Mouse (Mus musculus) forebrain, embryonic 12.5 days (tissue): ENCODE measurements around the gene Phf23. TPM values are rescaled to one million over a fixed set of nuclear protein-coding genes. Genes with fewer than 3 reads are reported as not detected.

ENCODE experiments used
- ATAC-seq: fragments of 200-750 bp; cut with Nextera tagmentation; 2 replicates; pipeline ENCODE4 v1.8.0; 2017; ENCODE audit warnings: moderate TSS enrichment; ENCODE audit not compliant: low FRiP score
- H3K27ac ChIP-seq: fragments of 300-500 bp; sonication (generic); 2 replicates; pipeline ENCODE4 v1.5.1; 2016; ENCODE audit warnings: mild to moderate bottlenecking
- H3K27me3 ChIP-seq: fragments of 300-500 bp; sonication (generic); 2 replicates; pipeline ENCODE4 v1.6.1; 2016; ENCODE audit warnings: mild to moderate bottlenecking
- H3K36me3 ChIP-seq: fragments of 300-500 bp; sonication (generic); replicated peaks from 2 replicates; pipeline ENCODE4 v1.6.1; 2016; ENCODE audit warnings: mild to moderate bottlenecking
- H3K4me1 ChIP-seq: fragments of 300-500 bp; sonication (generic); 2 replicates; pipeline ENCODE4 v1.6.1; 2016
- H3K4me2 ChIP-seq: fragments of 300-500 bp; sonication (generic); 2 replicates; pipeline ENCODE4 v1.6.1; 2016; ENCODE audit warnings: mild to moderate bottlenecking, moderate library complexity
- H3K4me3 ChIP-seq: fragments of 300-500 bp; sonication (generic); replicated peaks from 2 replicates; pipeline ENCODE4 v1.5.1; 2016; ENCODE audit warnings: mild to moderate bottlenecking
- H3K9ac ChIP-seq: fragments of 300-500 bp; sonication (generic); 2 replicates; pipeline ENCODE4 v1.6.1; 2016; ENCODE audit warnings: mild to moderate bottlenecking
- H3K9me3 ChIP-seq: fragments of 300-500 bp; sonication (generic); 2 replicates; pipeline ENCODE4 v1.6.1; 2016
- WGBS: fragments of 180-500 bp; shearing (Covaris S2); methylation state at CpG from one replicate; pipeline ENCODE4 v1.1.7; 2016; 5-methylcytosine and 5-hydroxymethylcytosine counted together
- microRNA counts: library from miRNA; unstranded; fragments of <30 nt; microRNA quantifications from one replicate; lab custom pipeline; 2017
- microRNA-seq: library from miRNA; unstranded; fragments of <30 nt; microRNA quantifications from one replicate; pipeline ENCODE4, GENCODE M21; 2017
- polyA plus RNA-seq: library from polyadenylated mRNA; unstranded; fragments of >200 nt; fragmentation: Nextera tagmentation; extraction: Ambion mirVana; gene quantifications from 2 replicates; pipeline ENCODE4 v1.2.1, GENCODE M21; 2016

Gene Phf23
- polyA plus RNA-seq, 1 experiment from 2014 or later = 99.1 TPM

GRCm38 (mm10) chr11:70030651-70031320, 35.2 kb downstream of the Phf23 start:
- Histone ChIP-seq H3K4me1 (peaks cover 49% of the 10 kb centered on the region), H3K27ac (peak overlapping the region; percentile 96), H3K27me3 (no peaks in the 10 kb centered on the region), H3K36me3 (peaks cover 39% of the 10 kb centered on the region), H3K9me3 (no peaks in the 10 kb centered on the region), H3K4me3 (peak overlapping the region; percentile 36; the same call in 1 of the 2 replicates), H3K4me2 (peak overlapping the region; percentile 67), H3K9ac (0 out of 2 replicates have a peak overlapping the region, but pooled peaks have one; percentile 57)
- WGBS = 94% methylated on average over 28 of the region's 28 CpGs
- no peak for ATAC-seq

GRCm38 (mm10) chr11:70031321-70031670, 35.7 kb downstream of the Phf23 start:
- Histone ChIP-seq H3K4me3 (no peak overlapping the region), H3K27me3 (no peaks in the 10 kb centered on the region), H3K27ac (no peak overlapping the region), H3K9ac (no peak overlapping the region), H3K9me3 (no peaks in the 10 kb centered on the region), H3K4me1 (peaks cover 44% of the 10 kb centered on the region), H3K4me2 (0 out of 2 replicates have a peak overlapping the region, but pooled peaks have one; percentile 67), H3K36me3 (peaks cover 39% of the 10 kb centered on the region)
- ATAC-seq = no peak
- WGBS = 96% methylated on average over 11 of the region's 11 CpGs

- H3K4me2 ChIP-seq = no peak overlapping the region
- whole genome bisulfite sequencing = 88% methylated on average over 7 of the region's 7 CpGs
- no peak overlapping the region for H3K27ac ChIP-seq
- no peaks in the 10 kb centered on the region for H3K9me3 ChIP-seq
- H3K36me3 ChIP-seq = peaks cover 73% of the 10 kb centered on the region
- no peak overlapping the region for H3K9ac ChIP-seq
- H3K4me1 ChIP-seq = 0 out of 2 replicates have a peak, but pooled peaks cover 3% of the 10 kb centered on the region
- H3K4me3 ChIP-seq = no peak overlapping the region
- no peaks in the 10 kb centered on the region for H3K27me3 ChIP-seq
- no peak for ATAC-seq
Observed at GRCm38 (mm10) chr11:70038174-70038573, 42.6 kb downstream of the Phf23 start.

GRCm38 (mm10) chr11:70039631-70040030, 44.1 kb downstream of the Phf23 start:
- no peak overlapping the region for H3K27ac ChIP-seq
- no peaks in the 10 kb centered on the region for H3K9me3 ChIP-seq
- 90% methylated on average over 10 of the region's 10 CpGs for WGBS
- peaks cover 76% of the 10 kb centered on the region for H3K36me3 ChIP-seq
- H3K9ac ChIP-seq = no peak overlapping the region
- H3K4me1 ChIP-seq = peaks cover 4% of the 10 kb centered on the region; the same call in 1 of the 2 replicates
- H3K27me3 ChIP-seq = no peaks in the 10 kb centered on the region
- no peak for ATAC-seq
- H3K4me2 ChIP-seq = no peak overlapping the region
- no peak overlapping the region for H3K4me3 ChIP-seq

- 92% methylated on average over 7 of the region's 7 CpGs for WGBS
- H3K4me1 ChIP-seq = peaks cover 5% of the 10 kb centered on the region; the same call in 1 of the 2 replicates
- no peak overlapping the region for H3K27ac ChIP-seq
- no peak overlapping the region for H3K4me3 ChIP-seq
- no peak overlapping the region for H3K4me2 ChIP-seq
- H3K9ac ChIP-seq = no peak overlapping the region
- H3K27me3 ChIP-seq = no peaks in the 10 kb centered on the region
- no peaks in the 10 kb centered on the region for H3K9me3 ChIP-seq
- no peak for ATAC-seq
- H3K36me3 ChIP-seq = peaks cover 77% of the 10 kb centered on the region
Observed at GRCm38 (mm10) chr11:70040184-70040583, 44.6 kb downstream of the Phf23 start.

GRCm38 (mm10) chr11:70042309-70043085, 46.9 kb downstream of the Phf23 start:
- H3K9me3 ChIP-seq = no peaks in the 10 kb centered on the region
- H3K4me1 ChIP-seq = peaks cover 5% of the 10 kb centered on the region; the same call in 1 of the 2 replicates
- H3K4me2 ChIP-seq = no peak overlapping the region
- no peaks in the 10 kb centered on the region for H3K27me3 ChIP-seq
- no peak overlapping the region for H3K4me3 ChIP-seq
- H3K27ac ChIP-seq = no peak overlapping the region
- H3K36me3 ChIP-seq = peaks cover 77% of the 10 kb centered on the region
- 89% methylated on average over 23 of the region's 23 CpGs for WGBS
- no peak for ATAC-seq
- H3K9ac ChIP-seq = no peak overlapping the region

GRCm38 (mm10) chr11:70043665-70044064, 48.1 kb downstream of the Phf23 start:
- no peaks in the 10 kb centered on the region for H3K9me3 ChIP-seq
- 92% methylated on average over 7 of the region's 7 CpGs for WGBS
- H3K36me3 ChIP-seq = peaks cover 67% of the 10 kb centered on the region
- no peaks in the 10 kb centered on the region for H3K27me3 ChIP-seq
- H3K9ac ChIP-seq = 0 out of 2 replicates have a peak overlapping the region, but pooled peaks have one; percentile 17
- peak overlapping the region; percentile 36; the same call in 1 of the 2 replicates for H3K27ac ChIP-seq
- H3K4me1 ChIP-seq = peaks cover 5% of the 10 kb centered on the region; the same call in 1 of the 2 replicates
- no peak overlapping the region for H3K4me2 ChIP-seq
- no peak overlapping the region for H3K4me3 ChIP-seq
- no peak for ATAC-seq

- Histone ChIP-seq H3K27me3 (no peaks in the 10 kb centered on the region; the same call in 1 of the 2 replicates), H3K9me3 (no peaks in the 10 kb centered on the region), H3K4me2 (no peak overlapping the region), H3K36me3 (peaks cover 51% of the 10 kb centered on the region), H3K27ac (peak overlapping the region; percentile 16; the same call in 1 of the 2 replicates), H3K4me3 (no peak overlapping the region), H3K4me1 (peaks cover 5% of the 10 kb centered on the region; the same call in 1 of the 2 replicates), H3K9ac (no peak overlapping the region)
- 36% methylated on average over 9 of the region's 9 CpGs for WGBS
- no peak for ATAC-seq
Observed at GRCm38 (mm10) chr11:70045435-70045834, 49.9 kb downstream of the Phf23 start.

- WGBS = 73% methylated on average over 6 of the region's 6 CpGs
- peaks cover 12% of the 10 kb centered on the region for H3K36me3 ChIP-seq
- no peak overlapping the region for H3K4me2 ChIP-seq
- H3K4me1 ChIP-seq = peaks cover 3% of the 10 kb centered on the region; the same call in 1 of the 2 replicates
- no peak overlapping the region for H3K9ac ChIP-seq
- ATAC-seq = no peak
- no peak overlapping the region for H3K27ac ChIP-seq
- no peaks in the 10 kb centered on the region; the same call in 1 of the 2 replicates for H3K27me3 ChIP-seq
- H3K4me3 ChIP-seq = no peak overlapping the region
- H3K9me3 ChIP-seq = no peaks in the 10 kb centered on the region
Observed at GRCm38 (mm10) chr11:70049366-70049765, 53.8 kb downstream of the Phf23 start.

MicroRNAs within 50 kb of the gene (microRNA counts, 519-probe panel; counts per million panel counts)
- microRNA mmu-miR-324-3p (lab: Ali Mortazavi, UCI) (not detected), microRNA mmu-miR-324-5p (lab: Ali Mortazavi, UCI) (3,781 counts per million, percentile 40 among the panel's probes with 10 or more counts)

Small RNAs within 50 kb of the gene (microRNA-seq; reads per million reads assigned to microRNA genes)
- gene Gm44349 = not detected
- 4,920 reads per million, percentile 89 among the genes with 10 or more reads in this experiment for gene Mir324

Other genes starting within 250 kb of the Phf23 start
- 31.3 and 35.4 TPM in 2 replicates for gene Polr2a, start 237.1 kb upstream of the Phf23 start, polyA plus RNA-seq
- gene Slc35g3, start 233.8 kb upstream of the Phf23 start, polyA plus RNA-seq = 0.13 and 0.33 TPM in 2 replicates
- 1.3 and 1.5 TPM in 2 replicates for gene Zbtb4, start 229.9 kb upstream of the Phf23 start, polyA plus RNA-seq
- gene Chrnb1, start 199.8 kb upstream of the Phf23 start, polyA plus RNA-seq = 1.2 and 1.8 TPM in 2 replicates
- gene Fgf11, start 193.9 kb upstream of the Phf23 start, polyA plus RNA-seq = 2.6 and 3.2 TPM in 2 replicates
- gene Tmem102, start 190.2 kb upstream of the Phf23 start, polyA plus RNA-seq = 0.76 and 1.3 TPM in 2 replicates
- gene Gm39566, start 180.5 kb upstream of the Phf23 start, polyA plus RNA-seq = not detected in 2 replicates
- gene Spem2, start 177.3 kb upstream of the Phf23 start, polyA plus RNA-seq = not detected in 2 replicates
- gene Spem1, start 173.6 kb upstream of the Phf23 start, polyA plus RNA-seq = 0.24 and 0.26 TPM in 2 replicates
- 13.3 and 14.0 TPM in 2 replicates for gene Nlgn2, start 158.0 kb upstream of the Phf23 start, polyA plus RNA-seq
- gene Tmem256, start 157.3 kb upstream of the Phf23 start, polyA plus RNA-seq = 285 and 294 TPM in 2 replicates
- gene Plscr3, start 149.4 kb upstream of the Phf23 start, polyA plus RNA-seq = 55.1 and 56.3 TPM in 2 replicates
- gene Tnk1, start 137.0 kb upstream of the Phf23 start, polyA plus RNA-seq = 0.14 and 0.60 TPM in 2 replicates
- not detected in 2 replicates for gene Tmem95, start 117.8 kb upstream of the Phf23 start, polyA plus RNA-seq
- 1.7 and 2.5 TPM in 2 replicates for gene Kctd11, start 114.4 kb upstream of the Phf23 start, polyA plus RNA-seq
- gene Acap1, start 100.2 kb upstream of the Phf23 start, polyA plus RNA-seq = 0.47 and 0.83 TPM in 2 replicates
- 22.4 TPM in 2 replicates for gene 2810408A11Rik, start 94.8 kb upstream of the Phf23 start, polyA plus RNA-seq
- gene Neurl4, start 94.7 kb upstream of the Phf23 start, polyA plus RNA-seq = 18.9 and 19.3 TPM in 2 replicates
- 95.8 and 99.1 TPM in 2 replicates for gene Gps2, start 81.9 kb upstream of the Phf23 start, polyA plus RNA-seq
- gene Eif5a, start 73.8 kb upstream of the Phf23 start, polyA plus RNA-seq = 1,678 TPM in 2 replicates
- 7.4 and 8.9 TPM in 2 replicates for gene Ybx2, start 60.0 kb upstream of the Phf23 start, polyA plus RNA-seq
- gene Slc2a4, start 47.6 kb upstream of the Phf23 start, polyA plus RNA-seq = 13.3 and 15.3 TPM in 2 replicates
- gene Cldn7, start 31.0 kb upstream of the Phf23 start, polyA plus RNA-seq = 5.7 and 7.0 TPM in 2 replicates
- gene Ctdnep1, start 14.6 kb upstream of the Phf23 start, polyA plus RNA-seq = 19.9 and 20.7 TPM in 2 replicates
- gene Elp5, start 13.3 kb upstream of the Phf23 start, polyA plus RNA-seq = 129 and 141 TPM in 2 replicates
- gene Gabarap, start 4.6 kb upstream of the Phf23 start, polyA plus RNA-seq = 527 and 539 TPM in 2 replicates
- gene Dvl2, start 4.8 kb downstream of the Phf23 start, polyA plus RNA-seq = 45.2 and 46.6 TPM in 2 replicates
- gene Acadvl, start 19.6 kb downstream of the Phf23 start, polyA plus RNA-seq = 43.5 and 48.4 TPM in 2 replicates
- 20.3 and 24.9 TPM in 2 replicates for gene Dlg4, start 21.2 kb downstream of the Phf23 start, polyA plus RNA-seq
- 0.63 and 0.75 TPM in 2 replicates for gene Asgr1, start 58.3 kb downstream of the Phf23 start, polyA plus RNA-seq
- gene Asgr2, start 96.9 kb downstream of the Phf23 start, polyA plus RNA-seq = not detected in 2 replicates
- not detected in 2 replicates for gene Mgl2, start 134.6 kb downstream of the Phf23 start, polyA plus RNA-seq
- gene Clec10a, start 160.4 kb downstream of the Phf23 start, polyA plus RNA-seq = 0.17 and 0.33 TPM in 2 replicates
- gene Slc16a11, start 217.0 kb downstream of the Phf23 start, polyA plus RNA-seq = 1.5 and 2.5 TPM in 2 replicates
- 14.3 and 14.4 TPM in 2 replicates for gene Slc16a13, start 225.3 kb downstream of the Phf23 start, polyA plus RNA-seq
- gene Bcl6b, start 234.0 kb downstream of the Phf23 start, polyA plus RNA-seq = 5.7 and 5.9 TPM in 2 replicates
- gene 0610010K14Rik, start 242.1 kb downstream of the Phf23 start, polyA plus RNA-seq = 203 and 215 TPM in 2 replicates
- 9.4 and 11.2 TPM in 2 replicates for gene Gm21988, start 244.1 kb downstream of the Phf23 start, polyA plus RNA-seq
- 151 and 152 TPM in 2 replicates for gene Rnasek, start 244.1 kb downstream of the Phf23 start, polyA plus RNA-seq